Mouse (Mus musculus): Measurements from ENCODE around the gene Fmo5. TPM values are rescaled to one million over a fixed set of nuclear protein-coding genes. Genes with fewer than 3 reads are reported as not detected.

Fmo5 gene
- polyA plus RNA-seq, 1 experiment from 2014 or later: 3.7 TPM

DNA sequence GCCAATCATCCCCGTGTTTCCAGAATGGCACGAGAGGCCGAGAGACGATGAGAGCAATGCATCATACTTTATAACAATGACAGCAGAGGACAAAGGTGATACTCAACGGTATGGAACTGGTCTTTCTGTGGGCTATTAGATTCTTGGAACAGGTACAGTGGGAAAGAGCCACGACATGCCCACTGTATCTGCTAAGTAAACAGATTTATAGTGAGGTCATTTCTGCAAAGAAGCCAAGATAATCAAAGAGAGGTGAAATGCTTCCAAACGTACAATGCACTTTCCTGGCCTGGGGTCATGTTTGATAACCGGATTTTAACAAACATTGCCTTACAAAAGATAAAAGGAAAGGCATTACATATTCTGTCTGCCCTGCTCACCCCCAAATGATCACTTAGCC, 31.8 kb upstream of the Fmo5 start:
- Histone ChIP-seq H3K9me3 (ENCODE audit: control insufficient read depth, low read length) (no peaks in the 10 kb centered on the region), H3K9ac (ENCODE audit: low read length) (no peak overlapping the region), H3K4me3 (ENCODE audit: control insufficient read depth in 1 of 2, insufficient read depth in 1 of 2, low read depth in 1 of 2, low read length in 2 of 2) (no peak overlapping the region), H3K4me1 (ENCODE audit: control insufficient read depth in 2 of 2, insufficient read depth in 2 of 2, low read length in 2 of 2) (no peaks in the 10 kb centered on the region), H3K27me3 (ENCODE audit: control insufficient read depth, insufficient read depth, low read length) (no peaks in the 10 kb centered on the region), H3K27ac (replicated peaks in 1 of 2; ENCODE audit: control insufficient read depth in 1 of 2, insufficient read depth in 1 of 2, low read depth in 2 of 2, low read length in 2 of 2) (no peak overlapping the region), H3K4me2 (ENCODE audit: low read length) (no peak overlapping the region), H3K36me3 (ENCODE audit: control insufficient read depth, insufficient read depth, low read length) (peaks cover 56% of the 10 kb centered on the region)
- no peak for ATAC-seq (ENCODE audit: insufficient number of reproducible peaks, insufficient read depth, low FRiP score, low read depth)
- WGBS: 63% methylated on average over 8 of the region's 8 CpGs

DNA sequence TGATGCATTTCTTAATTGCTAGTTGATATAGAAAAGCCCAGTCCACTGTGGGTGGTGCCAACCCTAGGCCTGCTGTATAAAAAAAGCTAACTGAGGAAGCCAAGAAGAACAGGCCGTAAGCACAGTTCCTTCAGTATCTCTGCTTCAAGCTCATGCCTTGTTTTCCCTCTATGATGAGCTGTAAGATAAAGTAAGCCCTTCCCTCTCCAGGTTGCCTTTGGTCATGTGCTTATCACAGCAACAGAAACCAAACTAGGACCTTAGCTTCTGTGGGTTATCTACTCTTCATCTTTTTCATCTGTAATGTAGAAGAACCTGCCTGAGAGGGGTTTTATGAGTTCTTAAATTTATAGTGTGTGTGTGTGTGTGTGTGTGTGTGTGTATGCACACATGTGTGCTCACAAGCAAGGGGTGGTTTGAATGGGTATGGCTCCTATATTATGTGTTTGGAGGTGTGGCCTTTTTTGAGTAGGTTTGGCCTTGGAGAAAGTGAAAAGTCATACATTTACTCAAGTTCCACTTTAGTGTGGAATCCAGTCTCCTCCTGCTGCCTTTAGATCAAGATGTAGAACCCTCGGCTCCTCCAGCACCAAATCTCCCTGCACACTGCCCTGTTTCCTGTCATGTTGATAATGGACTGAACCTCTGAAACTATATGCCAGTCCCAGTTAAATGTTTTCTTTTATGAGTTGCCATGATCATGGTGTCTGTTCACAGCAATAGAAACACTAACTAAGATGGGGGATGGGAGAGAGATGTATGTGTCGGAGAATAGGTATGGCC, 28.4 kb upstream of the Fmo5 start:
- Histone ChIP-seq H3K36me3 (ENCODE audit: control insufficient read depth, insufficient read depth, low read length) (peaks cover 57% of the 10 kb centered on the region), H3K4me3 (ENCODE audit: control insufficient read depth in 1 of 2, insufficient read depth in 1 of 2, low read depth in 1 of 2, low read length in 2 of 2) (no peak overlapping the region), H3K9me3 (ENCODE audit: control insufficient read depth, low read length) (no peaks in the 10 kb centered on the region), H3K4me1 (ENCODE audit: control insufficient read depth in 2 of 2, insufficient read depth in 2 of 2, low read length in 2 of 2) (no peaks in the 10 kb centered on the region), H3K9ac (ENCODE audit: low read length) (no peak overlapping the region), H3K4me2 (ENCODE audit: low read length) (no peak overlapping the region), H3K27me3 (ENCODE audit: control insufficient read depth, insufficient read depth, low read length) (no peaks in the 10 kb centered on the region), H3K27ac (replicated peaks in 1 of 2; ENCODE audit: control insufficient read depth in 1 of 2, insufficient read depth in 1 of 2, low read depth in 2 of 2, low read length in 2 of 2) (no peak overlapping the region)
- WGBS: 88% methylated on average over 3 of the region's 3 CpGs
- ATAC-seq (ENCODE audit: insufficient number of reproducible peaks, insufficient read depth, low FRiP score, low read depth): no peak

- no peaks in the 10 kb centered on the region for H3K36me3 ChIP-seq (ENCODE audit: control insufficient read depth, insufficient read depth, low read length)
- ATAC-seq (ENCODE audit: insufficient number of reproducible peaks, insufficient read depth, low FRiP score, low read depth): peak; percentile 35; the same call in 1 of the 2 replicates
- H3K9ac ChIP-seq (ENCODE audit: low read length): peak overlapping the region; percentile 92
- H3K27me3 ChIP-seq (ENCODE audit: control insufficient read depth, insufficient read depth, low read length): no peaks in the 10 kb centered on the region; the same call in 1 of the 2 replicates
- H3K4me1 ChIP-seq (ENCODE audit: control insufficient read depth in 2 of 2, insufficient read depth in 2 of 2, low read length in 2 of 2): peaks cover 0 to 8% of the 10 kb centered on the region in 2 experiments; a peak in 2 of 4 replicates
- 4% methylated on average over 20 of the region's 20 CpGs for WGBS
- H3K27ac ChIP-seq (replicated peaks in 1 of 2; ENCODE audit: control insufficient read depth in 1 of 2, insufficient read depth in 1 of 2, low read depth in 2 of 2, low read length in 2 of 2): peak overlapping the region; percentile 34 to 94
- no peaks in the 10 kb centered on the region for H3K9me3 ChIP-seq (ENCODE audit: control insufficient read depth, low read length)
- peak overlapping the region; percentile 87 for H3K4me2 ChIP-seq (ENCODE audit: low read length)
- peak overlapping the region; percentile 53 to 88 for H3K4me3 ChIP-seq (ENCODE audit: control insufficient read depth in 1 of 2, insufficient read depth in 1 of 2, low read depth in 1 of 2, low read length in 2 of 2)
Observed at GRCm38 (mm10) chr3:97609201-97609844, 19.3 kb upstream of the Fmo5 start.

DNA sequence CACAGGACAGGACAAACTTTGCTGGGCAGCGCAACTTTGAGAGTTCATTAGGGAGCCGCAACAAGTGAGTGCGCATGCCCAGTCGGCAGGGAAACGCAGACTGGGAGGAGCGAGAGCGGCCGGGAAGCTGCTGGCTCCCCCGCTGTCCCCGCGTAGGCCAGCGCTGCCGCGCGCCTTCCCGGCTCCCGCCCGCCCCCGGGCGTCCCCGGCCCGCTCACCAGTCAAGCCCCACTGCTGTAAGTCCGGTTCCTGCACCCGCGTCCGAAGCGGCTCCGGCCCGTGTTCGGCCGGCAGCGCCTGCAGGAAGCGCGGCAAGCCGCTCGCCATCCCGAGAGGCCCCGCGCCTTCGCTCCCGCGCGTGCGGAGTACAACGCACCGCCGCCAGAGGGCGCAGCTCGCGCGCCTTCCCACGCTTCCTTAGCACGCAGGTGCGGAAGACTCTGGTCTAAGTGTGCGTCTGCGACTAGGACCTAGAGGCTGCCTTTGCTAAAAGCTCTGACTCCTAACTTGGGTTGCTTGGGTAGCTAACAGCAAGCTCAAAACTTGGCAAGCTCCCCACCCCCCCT, 18.7 kb upstream of the Fmo5 start, which contains the start of gene Chd1l:
Gene Chd1l, minus strand, starts transcription at position 359 of the 566 bp plus-strand sequence.
- H3K27ac ChIP-seq (replicated peaks in 1 of 2; ENCODE audit: control insufficient read depth in 1 of 2, insufficient read depth in 1 of 2, low read depth in 2 of 2, low read length in 2 of 2): peak within 1 kb of the TSS; percentile 40 to 94
- peak within 1 kb of the TSS; percentile 92 for H3K9ac ChIP-seq (ENCODE audit: low read length)
- H3K4me2 ChIP-seq (ENCODE audit: low read length): peak within 1 kb of the TSS; percentile 87
- peak within 1 kb of the TSS; percentile 53 to 88 for H3K4me3 ChIP-seq (ENCODE audit: control insufficient read depth in 1 of 2, insufficient read depth in 1 of 2, low read depth in 1 of 2, low read length in 2 of 2)
- no peaks in the 10 kb centered on the region for H3K36me3 ChIP-seq (ENCODE audit: control insufficient read depth, insufficient read depth, low read length)
- H3K4me1 ChIP-seq (ENCODE audit: control insufficient read depth in 2 of 2, insufficient read depth in 2 of 2, low read length in 2 of 2): peaks cover 0 to 8% of the 10 kb centered on the region in 2 experiments; a peak in 2 of 4 replicates
- no peaks in the 10 kb centered on the region; the same call in 1 of the 2 replicates for H3K27me3 ChIP-seq (ENCODE audit: control insufficient read depth, insufficient read depth, low read length)
- ATAC-seq (ENCODE audit: insufficient number of reproducible peaks, insufficient read depth, low FRiP score, low read depth): peak; percentile 87
- 0% methylated on average over 50 of the region's 56 CpGs for WGBS
- no peaks in the 10 kb centered on the region for H3K9me3 ChIP-seq (ENCODE audit: control insufficient read depth, low read length)

DNA sequence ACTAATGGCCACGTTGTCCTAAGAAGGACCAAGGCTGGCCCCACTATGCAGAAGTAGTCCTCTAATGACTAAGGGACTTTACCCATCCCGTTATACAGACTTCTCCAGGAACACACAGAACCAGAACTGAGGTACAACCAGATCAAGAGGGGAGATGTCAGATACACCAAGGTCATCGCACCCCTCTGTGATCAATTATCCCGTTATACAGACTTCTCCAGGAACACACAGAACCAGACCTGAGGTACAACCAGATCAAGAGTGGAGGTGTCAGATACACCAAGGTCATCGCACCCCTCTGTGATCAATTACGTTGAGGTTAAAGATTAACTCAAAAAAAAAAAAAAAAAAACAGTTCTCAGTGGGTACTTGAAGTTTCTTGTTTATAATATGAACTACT, 17.6 kb upstream of the Fmo5 start:
- ATAC-seq (ENCODE audit: insufficient number of reproducible peaks, insufficient read depth, low FRiP score, low read depth): no peak

DNA sequence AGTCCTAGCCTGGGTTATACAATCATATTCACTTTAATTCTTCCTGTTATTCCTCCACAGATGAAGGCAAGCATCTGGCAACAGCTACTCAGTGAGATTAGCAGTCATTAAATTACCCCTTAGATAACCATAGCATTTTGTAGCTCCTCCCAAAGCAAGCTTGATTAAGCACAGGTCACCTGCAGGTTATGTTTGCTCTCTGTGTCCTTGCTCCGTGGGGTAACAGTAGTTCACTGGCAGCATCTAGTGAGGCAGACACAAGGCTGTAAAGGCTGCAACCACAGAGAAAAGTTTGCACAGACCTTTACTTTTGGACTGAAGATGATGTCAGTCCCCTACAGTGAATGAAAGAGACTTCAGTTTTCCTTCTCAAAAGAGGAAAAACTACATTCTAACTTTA, 13.4 kb upstream of the Fmo5 start:
- WGBS: 16% methylated on average over 1 of the region's 1 CpGs
- no peak overlapping the region for H3K27ac ChIP-seq (replicated peaks in 1 of 2; ENCODE audit: control insufficient read depth in 1 of 2, insufficient read depth in 1 of 2, low read depth in 2 of 2, low read length in 2 of 2)
- peaks cover 0 to 3% of the 10 kb centered on the region in 2 experiments; a peak in 1 of 4 replicates for H3K4me1 ChIP-seq (ENCODE audit: control insufficient read depth in 2 of 2, insufficient read depth in 2 of 2, low read length in 2 of 2)
- ATAC-seq (ENCODE audit: insufficient number of reproducible peaks, insufficient read depth, low FRiP score, low read depth): no peak
- no peaks in the 10 kb centered on the region; the same call in 1 of the 2 replicates for H3K27me3 ChIP-seq (ENCODE audit: control insufficient read depth, insufficient read depth, low read length)
- no peaks in the 10 kb centered on the region for H3K36me3 ChIP-seq (ENCODE audit: control insufficient read depth, insufficient read depth, low read length)
- no peaks in the 10 kb centered on the region for H3K9me3 ChIP-seq (ENCODE audit: control insufficient read depth, low read length)
- H3K9ac ChIP-seq (ENCODE audit: low read length): no peak overlapping the region
- no peak overlapping the region for H3K4me3 ChIP-seq (ENCODE audit: control insufficient read depth in 1 of 2, insufficient read depth in 1 of 2, low read depth in 1 of 2, low read length in 2 of 2)
- H3K4me2 ChIP-seq (ENCODE audit: low read length): no peak overlapping the region

More for the DNA sequence above, 17.6 kb upstream of the Fmo5 start:
- no peaks in the 10 kb centered on the region for H3K9me3 ChIP-seq (ENCODE audit: control insufficient read depth, low read length)
- H3K27ac ChIP-seq (replicated peaks in 1 of 2; ENCODE audit: control insufficient read depth in 1 of 2, insufficient read depth in 1 of 2, low read depth in 2 of 2, low read length in 2 of 2): no peak overlapping the region
- no peak overlapping the region for H3K4me2 ChIP-seq (ENCODE audit: low read length)
- H3K27me3 ChIP-seq (ENCODE audit: control insufficient read depth, insufficient read depth, low read length): no peaks in the 10 kb centered on the region; the same call in 1 of the 2 replicates
- 92% methylated on average over 6 of the region's 6 CpGs for WGBS
- no peak overlapping the region for H3K4me3 ChIP-seq (ENCODE audit: control insufficient read depth in 1 of 2, insufficient read depth in 1 of 2, low read depth in 1 of 2, low read length in 2 of 2)
- peaks cover 0 to 8% of the 10 kb centered on the region in 2 experiments; a peak in 2 of 4 replicates for H3K4me1 ChIP-seq (ENCODE audit: control insufficient read depth in 2 of 2, insufficient read depth in 2 of 2, low read length in 2 of 2)
- no peaks in the 10 kb centered on the region for H3K36me3 ChIP-seq (ENCODE audit: control insufficient read depth, insufficient read depth, low read length)
- H3K9ac ChIP-seq (ENCODE audit: low read length): no peak overlapping the region

- no peak for ATAC-seq (ENCODE audit: insufficient number of reproducible peaks, insufficient read depth, low FRiP score, low read depth)
- no peaks in the 10 kb centered on the region for H3K4me1 ChIP-seq (ENCODE audit: control insufficient read depth in 2 of 2, insufficient read depth in 2 of 2, low read length in 2 of 2)
Observed at GRCm38 (mm10) chr3:97615933-97616332, 12.7 kb upstream of the Fmo5 start.

More at GRCm38 (mm10) chr3:97615933-97616332, 12.7 kb upstream of the Fmo5 start:
- Histone ChIP-seq H3K27ac (replicated peaks in 1 of 2; ENCODE audit: control insufficient read depth in 1 of 2, insufficient read depth in 1 of 2, low read depth in 2 of 2, low read length in 2 of 2) (no peak overlapping the region), H3K9me3 (ENCODE audit: control insufficient read depth, low read length) (no peaks in the 10 kb centered on the region), H3K4me3 (ENCODE audit: control insufficient read depth in 1 of 2, insufficient read depth in 1 of 2, low read depth in 1 of 2, low read length in 2 of 2) (no peak overlapping the region), H3K9ac (ENCODE audit: low read length) (no peak overlapping the region), H3K27me3 (ENCODE audit: control insufficient read depth, insufficient read depth, low read length) (no peaks in the 10 kb centered on the region; the same call in 1 of the 2 replicates), H3K4me2 (ENCODE audit: low read length) (no peak overlapping the region), H3K36me3 (ENCODE audit: control insufficient read depth, insufficient read depth, low read length) (no peaks in the 10 kb centered on the region)
- WGBS: 82% methylated on average over 4 of the region's 4 CpGs

All from heart, embryonic 14.5 days (tissue).